Mouse (Mus musculus) ES-Bruce4 (cell line): ENCODE data around the gene Impg1.

ENCODE experiments used
- CTCF ChIP-seq: IDR thresholded peaks from one replicate; pipeline ENCODE4 v1.8.1; 2011; ENCODE audit warnings: low read depth, low read length
- EP300 ChIP-seq: IDR thresholded peaks from 2 replicates; pipeline ENCODE4 v1.6.1; 2011; ENCODE audit warnings: low read depth, low read length; ENCODE audit not compliant: insufficient read depth
- POLR2A ChIP-seq: IDR thresholded peaks from one replicate; pipeline ENCODE4 v1.8.1; 2011; ENCODE audit warnings: low read length; ENCODE audit not compliant: insufficient read depth

GRCm38 (mm10) chr9:80333466-80333865, 131.8 kb downstream of the Impg1 start:
- TF ChIP-seq CTCF = no peak
- no peak for TF ChIP-seq POLR2A
- no peak for TF ChIP-seq EP300
